Mouse (Mus musculus): ENCODE measurements at regions not wholly inside any gene's neighbourhood (a gene's known extent, or its start where the extent isn't known, plus 50 kb on each side); places are given as distances from the start of the nearest gene placed in this dataset.

DNA sequence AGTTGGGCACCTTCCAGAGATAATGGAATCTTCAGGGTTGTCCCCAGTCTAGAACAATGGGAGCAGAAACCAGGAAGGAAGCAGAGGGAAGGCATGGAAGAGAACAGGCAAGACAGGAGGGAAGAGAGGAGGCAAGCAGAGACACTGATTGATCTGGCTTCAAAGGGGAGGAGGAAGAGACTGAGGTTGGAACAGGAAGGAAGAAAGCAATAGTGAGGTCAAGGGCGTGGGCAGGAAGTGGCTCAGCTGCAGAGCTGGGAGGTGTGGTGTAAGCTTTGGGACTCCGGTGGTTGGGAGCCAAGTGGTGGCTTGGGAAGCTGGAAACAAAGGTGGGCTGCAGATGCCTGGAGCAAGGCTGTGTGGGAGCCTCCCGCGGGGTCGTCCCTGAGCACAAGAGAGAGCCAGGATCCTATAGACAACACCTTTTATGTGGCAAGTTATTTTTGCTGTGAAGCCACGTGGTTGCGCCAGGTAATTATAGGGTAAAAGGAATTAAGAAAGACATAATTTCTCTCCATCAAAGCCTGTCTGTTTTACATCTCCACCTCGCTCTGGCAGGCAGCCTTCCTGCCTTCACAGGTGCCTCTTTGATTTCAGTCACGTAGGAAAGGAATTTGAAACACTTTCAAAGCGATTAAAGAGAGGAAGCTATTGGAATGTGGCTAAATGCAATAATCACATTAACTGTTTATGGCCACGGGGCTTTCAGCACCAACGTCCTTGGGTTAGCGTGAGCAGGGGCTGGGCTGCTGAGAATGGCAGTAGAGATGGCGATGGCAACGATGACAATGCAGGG is 237.3 kb upstream of the Wscd1 start:
- Histone ChIP-seq H3K4me1 (ENCODE audit: control insufficient read depth, insufficient read depth, insufficient read length, low read length) (no peaks in the 10 kb centered on the region), H3K36me3 (ENCODE audit: control insufficient read depth, insufficient read depth, low read length) (no peaks in the 10 kb centered on the region)
- TF ChIP-seq CTCF (IDR thresholded peaks at IDR 0.05; ENCODE audit: extremely low read depth, insufficient read length, insufficient replicate concordance, low read depth, low read length) (no peak), POLR2A (IDR thresholded peaks at IDR 0.05; ENCODE audit: low read depth, low read length) (no peak)

DNA sequence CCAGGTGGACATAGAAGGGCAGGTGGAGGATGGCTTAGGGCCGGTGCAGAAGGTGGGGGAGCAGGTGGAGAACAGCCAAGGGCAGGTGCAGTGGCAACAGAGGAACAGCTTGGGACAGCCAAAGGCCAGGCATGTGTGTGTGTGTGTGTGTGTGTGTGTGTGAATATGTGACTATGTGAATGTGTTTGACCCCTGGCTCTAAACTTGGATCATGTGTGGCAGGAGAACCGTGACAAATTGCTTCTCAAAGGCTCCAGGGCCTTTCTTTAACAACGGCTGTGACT is 236.7 kb upstream of the Wscd1 start:
- WGBS, result 70% methylated on average over 3 of the region's 3 CpGs
- Histone ChIP-seq H3K27ac (ENCODE audit: insufficient read depth, low read depth, low read length) (no peak overlapping the region), H3K4me3 (ENCODE audit: low read depth, low read length) (no peak overlapping the region), H3K27me3 (ENCODE audit: control insufficient read depth, insufficient read depth, low read length) (no peaks in the 10 kb centered on the region), H3K4me1 (ENCODE audit: control insufficient read depth, insufficient read depth, insufficient read length, low read length) (no peaks in the 10 kb centered on the region), H3K36me3 (ENCODE audit: control insufficient read depth, insufficient read depth, low read length) (no peaks in the 10 kb centered on the region)
- TF ChIP-seq POLR2A (IDR thresholded peaks at IDR 0.05; ENCODE audit: low read depth, low read length), result no peak
- no peak for TF ChIP-seq CTCF (IDR thresholded peaks at IDR 0.05; ENCODE audit: extremely low read depth, insufficient read length, insufficient replicate concordance, low read depth, low read length)

More for the DNA sequence above, 237.3 kb upstream of the Wscd1 start:
- Histone ChIP-seq H3K27me3 (ENCODE audit: control insufficient read depth, insufficient read depth, low read length) (no peaks in the 10 kb centered on the region), H3K4me3 (ENCODE audit: low read depth, low read length) (no peak overlapping the region), H3K27ac (ENCODE audit: insufficient read depth, low read depth, low read length) (no peak overlapping the region)
- 61% methylated on average over 15 of the region's 15 CpGs for WGBS

DNA sequence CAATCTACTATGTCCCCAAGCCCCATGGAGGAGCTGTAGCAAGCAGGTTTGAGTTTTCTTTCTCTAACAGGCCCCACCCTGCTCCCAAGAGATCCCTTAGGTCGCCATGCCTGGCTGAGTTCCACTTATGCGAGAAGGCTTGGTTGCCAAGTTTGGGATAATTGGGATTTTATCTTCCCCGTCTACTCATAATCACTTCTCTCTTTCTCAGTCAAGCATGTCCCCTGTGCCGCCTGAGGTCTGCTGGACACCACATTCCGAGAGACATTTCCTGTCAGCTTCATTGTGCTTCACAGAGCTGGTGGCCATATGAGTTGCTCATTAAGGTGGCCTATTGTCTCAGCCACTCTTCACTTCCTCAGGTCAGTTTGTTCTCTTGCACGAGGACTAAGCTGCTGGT is 234.5 kb upstream of the Wscd1 start:
- Histone ChIP-seq H3K27ac (ENCODE audit: insufficient read depth, low read depth, low read length) (no peak overlapping the region), H3K4me1 (ENCODE audit: control insufficient read depth, insufficient read depth, insufficient read length, low read length) (no peaks in the 10 kb centered on the region), H3K36me3 (ENCODE audit: control insufficient read depth, insufficient read depth, low read length) (no peaks in the 10 kb centered on the region), H3K27me3 (ENCODE audit: control insufficient read depth, insufficient read depth, low read length) (no peaks in the 10 kb centered on the region), H3K4me3 (ENCODE audit: low read depth, low read length) (no peak overlapping the region)
- TF ChIP-seq POLR2A (IDR thresholded peaks at IDR 0.05; ENCODE audit: low read depth, low read length) (no peak), CTCF (IDR thresholded peaks at IDR 0.05; ENCODE audit: extremely low read depth, insufficient read length, insufficient replicate concordance, low read depth, low read length) (no peak)
- WGBS, result 61% methylated on average over 6 of the region's 6 CpGs

DNA sequence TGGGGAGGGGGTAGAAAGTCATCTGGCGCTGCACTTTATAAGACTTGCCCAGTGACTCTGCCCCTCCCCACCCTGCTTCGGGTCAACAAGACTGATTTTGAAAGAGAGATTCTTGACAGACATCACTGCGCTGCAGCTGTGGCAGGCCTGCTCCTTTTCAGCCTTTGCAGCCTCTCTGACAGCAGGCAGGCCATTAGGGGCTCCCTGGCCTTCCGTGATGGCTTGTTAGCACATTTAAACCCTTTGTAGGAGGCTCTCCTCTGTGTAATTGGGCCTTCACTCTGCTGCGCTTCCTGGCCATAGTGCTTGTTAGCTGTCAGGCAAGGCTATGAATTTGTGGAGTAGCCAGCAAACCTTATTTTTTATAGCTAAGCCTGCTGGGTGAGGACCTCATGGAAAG is 232.3 kb upstream of the Wscd1 start:
- 48% methylated on average over 5 of the region's 5 CpGs for WGBS

DNA sequence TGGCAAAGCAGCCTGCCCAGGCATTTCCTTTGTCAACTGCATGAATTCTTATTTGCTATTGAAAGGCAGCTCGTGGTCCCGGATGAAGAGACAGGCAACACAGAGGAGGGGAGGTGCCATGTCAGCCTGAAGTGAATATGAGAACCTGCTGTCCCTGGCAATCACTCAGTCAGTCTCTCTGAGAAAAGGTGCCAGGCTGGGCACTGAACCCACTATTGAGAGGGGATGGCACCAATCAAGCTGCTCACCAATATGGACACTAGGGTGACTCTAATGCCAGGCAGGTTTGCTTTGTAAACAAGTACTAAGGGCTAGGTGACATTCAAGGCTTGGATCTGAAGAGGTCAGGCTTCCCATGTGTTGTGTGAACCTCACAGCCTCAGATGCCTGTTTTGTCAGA is 222.0 kb upstream of the Wscd1 start:
- H3K4me3 ChIP-seq (ENCODE audit: low read depth, low read length), result no peak overlapping the region
- H3K27me3 ChIP-seq (ENCODE audit: control insufficient read depth, insufficient read depth, low read length), result no peaks in the 10 kb centered on the region
- no peaks in the 10 kb centered on the region for H3K36me3 ChIP-seq (ENCODE audit: control insufficient read depth, insufficient read depth, low read length)
- no peak overlapping the region for H3K27ac ChIP-seq (ENCODE audit: insufficient read depth, low read depth, low read length)
- H3K4me1 ChIP-seq (ENCODE audit: control insufficient read depth, insufficient read depth, insufficient read length, low read length), result no peaks in the 10 kb centered on the region
- 72% methylated on average over 2 of the region's 2 CpGs for WGBS
- no peak for TF ChIP-seq POLR2A (IDR thresholded peaks at IDR 0.05; ENCODE audit: low read depth, low read length)
- no peak for TF ChIP-seq CTCF (IDR thresholded peaks at IDR 0.05; ENCODE audit: extremely low read depth, insufficient read length, insufficient replicate concordance, low read depth, low read length)

More for the DNA sequence above, 232.3 kb upstream of the Wscd1 start:
- H3K36me3 ChIP-seq (ENCODE audit: control insufficient read depth, insufficient read depth, low read length), result no peaks in the 10 kb centered on the region
- H3K4me1 ChIP-seq (ENCODE audit: control insufficient read depth, insufficient read depth, insufficient read length, low read length), result no peaks in the 10 kb centered on the region
- no peak for TF ChIP-seq POLR2A (IDR thresholded peaks at IDR 0.05; ENCODE audit: low read depth, low read length)
- no peak for TF ChIP-seq CTCF (IDR thresholded peaks at IDR 0.05; ENCODE audit: extremely low read depth, insufficient read length, insufficient replicate concordance, low read depth, low read length)
- H3K27ac ChIP-seq (ENCODE audit: insufficient read depth, low read depth, low read length), result no peak overlapping the region
- no peak overlapping the region for H3K4me3 ChIP-seq (ENCODE audit: low read depth, low read length)
- no peaks in the 10 kb centered on the region for H3K27me3 ChIP-seq (ENCODE audit: control insufficient read depth, insufficient read depth, low read length)

DNA sequence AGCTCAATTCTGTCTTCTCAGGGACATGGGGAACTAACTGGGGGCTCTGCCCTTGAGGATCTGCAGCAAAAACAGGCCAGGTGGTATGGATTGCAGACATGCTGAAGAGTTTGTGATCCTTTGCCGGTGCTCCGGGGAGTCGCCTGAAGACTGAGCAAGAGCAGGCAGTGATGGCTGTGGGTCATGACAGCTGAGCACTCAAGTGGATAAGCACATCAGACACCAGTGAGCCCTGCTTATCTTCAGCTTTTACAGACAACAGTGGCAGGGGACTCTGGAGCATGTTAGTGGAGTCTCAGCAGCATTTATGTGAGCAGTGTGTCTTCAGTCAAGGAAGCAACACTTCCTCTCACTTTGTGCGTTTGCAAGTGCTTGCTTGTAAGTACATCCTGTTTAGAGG is 221.1 kb upstream of the Wscd1 start:
- 79% methylated on average over 4 of the region's 4 CpGs for WGBS
- no peaks in the 10 kb centered on the region for H3K27me3 ChIP-seq (ENCODE audit: control insufficient read depth, insufficient read depth, low read length)
- no peak overlapping the region for H3K27ac ChIP-seq (ENCODE audit: insufficient read depth, low read depth, low read length)
- no peak overlapping the region for H3K4me3 ChIP-seq (ENCODE audit: low read depth, low read length)
- TF ChIP-seq CTCF (IDR thresholded peaks at IDR 0.05; ENCODE audit: extremely low read depth, insufficient read length, insufficient replicate concordance, low read depth, low read length) (no peak), POLR2A (IDR thresholded peaks at IDR 0.05; ENCODE audit: low read depth, low read length) (no peak)
- H3K36me3 ChIP-seq (ENCODE audit: control insufficient read depth, insufficient read depth, low read length), result no peaks in the 10 kb centered on the region
- H3K4me1 ChIP-seq (ENCODE audit: control insufficient read depth, insufficient read depth, insufficient read length, low read length), result no peaks in the 10 kb centered on the region

DNA sequence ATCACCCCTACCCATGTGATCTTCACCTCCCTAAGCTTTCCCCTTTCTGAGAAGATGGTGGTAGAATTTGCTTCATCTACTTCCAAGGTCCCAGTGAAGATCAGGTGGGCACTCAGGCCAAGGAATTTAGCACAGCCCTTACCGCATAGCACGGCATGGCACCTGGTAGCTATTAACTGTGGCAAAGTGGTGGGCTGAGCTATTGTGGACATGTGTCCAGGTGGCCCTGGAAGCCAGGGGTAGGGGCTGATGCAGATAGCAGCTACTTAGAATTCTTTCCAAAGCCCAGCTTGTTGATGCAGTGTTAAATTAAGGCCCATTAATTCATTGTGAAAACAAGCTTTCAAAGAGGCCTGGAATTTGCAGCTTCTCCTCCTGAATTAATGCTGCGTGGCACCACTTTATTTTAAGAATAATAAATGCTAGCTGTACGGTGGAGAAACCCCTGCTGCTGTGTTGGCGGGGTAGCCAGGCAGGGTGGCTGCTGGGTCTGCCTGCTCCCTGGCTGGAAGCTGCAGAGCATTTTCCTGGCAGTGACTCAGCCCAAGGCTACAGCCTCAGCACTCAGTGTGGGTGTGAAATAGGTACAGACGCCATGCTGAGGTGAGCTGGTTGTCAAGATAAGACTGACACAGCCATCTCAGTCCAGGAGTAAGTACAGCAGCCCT is 208.4 kb upstream of the Wscd1 start:
- 55% methylated on average over 6 of the region's 6 CpGs for WGBS
- TF ChIP-seq POLR2A (IDR thresholded peaks at IDR 0.05; ENCODE audit: low read depth, low read length), result no peak
- TF ChIP-seq CTCF (IDR thresholded peaks at IDR 0.05; ENCODE audit: extremely low read depth, insufficient read length, insufficient replicate concordance, low read depth, low read length), result no peak

More for the DNA sequence above, 208.4 kb upstream of the Wscd1 start:
- Histone ChIP-seq H3K4me3 (ENCODE audit: low read depth, low read length) (no peak overlapping the region), H3K36me3 (ENCODE audit: control insufficient read depth, insufficient read depth, low read length) (no peaks in the 10 kb centered on the region), H3K27ac (ENCODE audit: insufficient read depth, low read depth, low read length) (no peak overlapping the region), H3K27me3 (ENCODE audit: control insufficient read depth, insufficient read depth, low read length) (no peaks in the 10 kb centered on the region), H3K4me1 (ENCODE audit: control insufficient read depth, insufficient read depth, insufficient read length, low read length) (no peaks in the 10 kb centered on the region)
